Mouse (Mus musculus) monocyte, adult 5-6 weeks (primary cell): Measurements from ENCODE around the gene Ppp1r18. TPM values are rescaled to one million over a fixed set of nuclear protein-coding genes. Genes with fewer than 3 reads are reported as not detected.

Experiments
- ATAC-seq: fragments of 153-309, 156-312 bp; replicated peaks from 2 replicates; pipeline ENCODE4 v1.8.0; 2017; ENCODE audit warnings: mild to moderate bottlenecking; ENCODE audit not compliant: low TSS enrichment, insufficient number of reproducible peaks, severe bottlenecking, poor library complexity, low FRiP score
- total RNA-seq: library from RNA; stranded (forward); fragments of 200-1000, 200-491, 200-594 nt; gene quantifications from 3 replicates; pipeline ENCODE4 v1.2.3, GENCODE M21; 2017

The Ppp1r18 gene
- 65.6 to 113 TPM (median 72.3 TPM) in 3 replicates for total RNA-seq

DNA sequence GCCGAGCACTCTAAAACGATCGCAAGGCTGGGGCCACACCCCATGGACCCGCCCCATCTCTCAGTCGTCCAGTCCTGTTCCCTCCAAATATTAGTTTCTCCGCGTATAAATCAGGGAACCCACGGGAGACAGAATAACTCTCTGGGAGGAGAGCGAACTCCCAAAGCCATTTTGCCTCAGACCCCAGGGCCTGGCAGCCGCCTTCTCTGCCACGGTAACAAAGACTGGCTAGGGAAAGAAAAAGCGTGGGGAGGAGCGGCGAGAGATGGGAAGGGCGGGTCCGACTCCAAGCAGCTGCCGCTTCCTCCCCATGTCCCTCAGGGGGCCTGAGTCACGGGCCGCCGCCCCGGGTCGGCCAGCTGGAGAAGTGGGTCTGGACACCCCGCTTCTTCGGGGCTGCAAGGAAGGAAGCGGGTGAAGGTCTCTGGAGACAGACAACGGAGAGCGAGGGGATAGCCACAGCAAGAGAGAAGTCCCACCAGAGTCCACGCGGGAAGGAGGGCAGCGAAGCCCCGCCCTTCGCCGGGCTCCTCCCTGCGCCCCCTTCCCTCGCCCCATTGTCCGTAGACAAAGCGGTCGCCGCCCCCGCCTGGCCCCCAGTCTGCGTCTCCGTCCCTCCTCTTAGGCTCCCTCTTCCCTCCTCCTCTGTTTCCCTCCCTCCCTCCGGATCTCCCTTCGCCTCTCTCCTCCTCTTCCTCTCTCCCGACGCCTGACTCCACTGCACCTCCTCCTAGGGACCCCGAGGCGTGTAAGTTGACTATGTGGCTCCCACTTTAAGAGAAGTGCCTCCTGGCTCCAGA lies at the start of gene Ppp1r18:
Gene Ppp1r18, plus strand, starts transcription at position 113 of the 800 bp plus-strand sequence.
- ATAC-seq: no peak

DNA sequence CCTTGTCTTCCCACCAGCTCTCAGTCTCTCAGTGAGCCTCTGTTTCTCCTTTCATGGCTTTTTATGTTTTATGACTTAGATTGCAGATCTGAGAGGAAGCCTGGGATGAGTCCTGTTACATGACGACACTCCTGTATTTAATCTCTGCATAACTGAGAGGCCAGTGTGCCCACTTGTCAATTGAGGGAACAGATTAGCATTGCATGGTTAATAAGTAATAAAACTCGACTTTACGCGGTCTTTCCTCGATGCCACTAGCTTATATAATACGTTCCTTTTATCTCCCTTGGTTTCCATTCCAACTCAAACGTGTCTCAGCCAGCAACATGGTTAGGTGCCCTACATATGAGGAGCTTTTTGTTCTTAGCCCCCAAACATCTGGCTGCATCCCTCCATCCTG lies 49.6 kb upstream of the Ppp1r18 start:
- ATAC-seq: no peak

DNA sequence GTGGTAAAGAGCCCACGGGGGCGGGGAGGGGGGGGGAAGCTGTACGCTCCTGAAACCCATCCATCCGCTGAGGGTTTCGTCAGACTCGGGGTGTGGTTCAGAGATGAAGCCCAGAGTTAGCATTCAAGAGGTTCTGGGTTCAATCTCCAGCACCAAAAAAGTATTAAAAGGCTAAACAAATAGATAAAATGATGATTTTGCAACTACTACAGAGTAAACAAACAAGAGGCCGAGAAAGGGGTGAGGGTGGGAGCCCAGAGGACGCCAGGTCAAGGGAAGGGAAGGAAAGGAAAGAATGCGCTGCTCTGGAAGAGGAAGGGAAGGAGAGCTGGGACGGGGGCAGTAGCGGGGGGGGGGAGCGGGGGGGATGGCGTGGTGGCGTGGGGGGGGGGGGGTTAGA lies 48.7 kb upstream of the Ppp1r18 start:
- ATAC-seq: no peak

DNA sequence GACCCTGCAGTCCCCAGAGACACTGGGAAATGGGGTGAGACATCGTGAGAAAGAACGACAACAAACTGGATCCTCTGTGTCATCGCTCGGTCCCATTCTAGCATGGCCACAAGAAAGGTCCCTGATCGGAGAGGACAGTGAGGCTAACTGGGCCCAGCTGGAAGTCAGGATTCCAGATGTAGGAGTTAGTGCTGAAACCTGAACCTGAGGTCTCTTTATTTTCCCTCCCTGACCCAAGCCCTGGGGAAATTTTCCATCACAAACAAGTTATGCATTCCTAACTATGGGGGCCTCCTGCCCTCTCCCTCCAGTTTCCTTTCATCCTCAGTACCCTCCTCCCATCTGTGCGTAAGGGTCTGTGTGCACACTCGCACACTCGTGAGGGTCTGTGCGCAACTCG lies 48.2 kb upstream of the Ppp1r18 start:
- no peak for ATAC-seq

DNA sequence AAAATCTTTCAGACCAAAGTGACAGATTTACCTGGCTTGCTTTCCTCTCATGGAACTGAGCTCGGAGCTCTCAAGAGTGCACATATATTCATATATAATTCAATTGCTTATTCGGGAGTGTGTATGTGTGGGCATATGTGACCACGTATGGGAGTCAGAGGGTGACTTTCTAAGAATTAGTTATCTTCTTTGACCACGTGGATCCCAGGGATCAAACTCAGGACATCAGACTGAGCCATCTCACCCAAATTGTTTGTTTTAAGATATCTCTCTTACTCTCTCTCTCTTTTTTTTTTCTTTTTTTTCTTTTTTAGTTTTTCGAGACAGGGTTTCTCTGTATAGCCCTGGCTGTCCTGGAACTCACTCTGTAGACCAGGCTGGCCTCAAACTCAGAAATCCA lies 45.3 kb upstream of the Ppp1r18 start:
- no peak for ATAC-seq

DNA sequence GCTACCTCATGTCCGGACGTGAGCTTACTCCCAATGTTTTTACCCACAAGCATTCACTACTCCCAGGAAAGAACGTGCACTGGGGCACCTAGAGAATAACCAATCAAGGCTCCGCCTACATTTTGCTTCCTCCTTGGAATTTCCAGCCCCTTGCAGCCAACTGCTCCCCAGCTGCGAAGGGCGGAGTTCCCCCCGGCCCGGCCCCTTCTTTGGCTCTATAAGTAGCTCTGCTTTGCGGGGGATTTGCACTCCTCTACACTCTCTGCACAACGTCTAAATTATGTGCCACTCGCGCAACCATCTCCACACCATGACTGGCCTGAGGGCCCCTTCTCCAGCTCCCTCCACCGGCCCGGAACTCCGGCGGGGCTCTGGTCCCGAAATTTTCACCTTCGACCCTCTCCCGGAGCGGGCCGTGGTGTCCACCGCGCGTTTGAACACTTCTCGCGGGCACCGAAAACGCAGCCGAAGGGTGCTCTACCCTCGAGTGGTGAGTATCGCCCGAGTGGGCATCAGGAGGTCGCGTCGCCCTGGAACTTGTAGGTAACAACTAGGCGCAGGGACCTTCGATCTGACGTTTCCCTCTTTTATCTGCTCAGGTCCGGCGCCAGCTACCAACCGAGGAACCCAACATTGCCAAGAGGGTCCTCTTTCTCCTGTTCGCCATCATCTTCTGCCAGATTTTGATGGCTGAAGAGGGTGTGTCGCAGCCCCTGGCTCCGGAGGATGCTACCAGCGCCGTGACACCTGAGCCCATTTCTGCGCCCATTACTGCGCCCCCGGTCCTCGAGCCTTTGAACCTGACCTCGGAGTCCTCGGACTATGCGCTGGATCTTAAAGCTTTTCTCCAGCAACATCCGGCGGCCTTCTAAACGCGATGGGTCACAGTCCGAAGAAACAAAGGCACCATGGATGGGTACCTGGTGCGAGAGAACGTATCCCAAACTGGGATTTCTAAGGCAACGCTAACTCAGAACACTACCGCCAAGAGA lies 43.7 kb upstream of the Ppp1r18 start, which contains the start of gene Ier3:
Gene Ier3, plus strand, starts transcription at position 246 of the 992 bp plus-strand sequence.
- ATAC-seq: 0 out of 2 replicates have a peak, but pooled peaks have one; percentile 11

DNA sequence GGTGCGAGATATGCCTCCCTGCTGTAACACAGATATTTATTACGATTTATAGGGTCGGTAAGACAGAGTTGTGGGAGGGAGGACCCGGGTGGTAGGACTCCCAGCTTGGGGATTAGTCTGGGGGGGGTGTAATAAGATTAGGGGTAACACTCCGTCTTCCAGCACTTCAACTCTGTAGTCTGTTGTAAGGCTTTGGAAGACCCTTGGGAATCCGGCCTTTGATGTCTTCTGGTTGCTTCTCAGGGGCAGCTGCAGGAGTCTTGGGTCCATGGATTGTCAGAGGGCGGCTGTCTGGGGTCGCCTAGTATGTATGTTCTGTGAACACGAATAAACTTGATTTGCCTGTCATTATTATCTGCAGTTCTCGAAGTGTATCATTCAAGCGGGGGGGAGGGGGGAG lies 42.8 kb upstream of the Ppp1r18 start:
- no peak for ATAC-seq

DNA sequence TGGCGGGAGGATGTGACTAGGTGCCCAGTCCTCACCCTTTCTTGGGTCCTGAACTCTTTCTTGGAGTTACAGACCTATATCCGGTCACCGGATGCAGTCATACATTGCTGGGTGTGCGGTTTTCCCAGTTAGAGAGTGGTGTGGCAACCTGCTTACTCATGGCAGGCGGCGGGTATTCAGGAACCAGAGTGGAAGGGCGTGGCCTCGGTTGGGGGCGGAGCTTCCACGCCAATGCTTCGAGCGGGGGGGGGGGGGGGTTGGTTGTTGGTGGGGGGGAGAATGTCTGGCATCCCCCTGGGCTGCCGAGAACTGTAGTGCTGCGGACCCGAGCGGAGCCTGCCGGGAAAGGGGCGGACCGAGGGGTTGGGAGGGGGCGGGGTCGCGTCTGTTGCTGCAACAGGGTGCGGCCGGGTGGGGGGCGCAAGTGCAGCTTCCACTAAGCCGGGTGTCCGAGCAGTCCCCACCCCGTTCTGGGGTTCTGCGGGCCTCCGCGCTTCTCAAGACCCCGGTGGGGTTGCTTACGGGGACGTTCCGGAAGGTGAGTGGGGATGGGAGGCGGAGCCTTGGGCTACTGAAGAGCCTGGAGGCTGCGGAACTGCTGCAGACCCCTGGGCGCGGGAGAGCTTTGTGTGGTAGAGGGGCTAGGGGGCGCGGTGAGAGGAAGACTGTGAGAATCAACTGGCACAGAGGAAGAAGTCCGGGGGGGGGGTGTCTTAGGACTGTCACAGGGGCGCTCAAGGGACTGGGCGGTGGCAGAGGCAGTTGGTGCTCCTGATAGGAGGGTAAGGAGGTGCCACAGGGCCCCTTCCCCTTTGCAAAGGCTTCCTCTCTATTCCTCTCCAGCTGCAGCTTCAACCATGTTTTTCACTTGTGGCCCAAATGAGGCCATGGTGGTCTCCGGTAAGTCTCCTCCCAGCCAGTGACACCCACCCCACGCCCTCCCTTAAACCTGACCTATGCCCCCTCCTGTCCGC lies 42.1 kb upstream of the Ppp1r18 start, which contains the start of gene Flot1:
Gene Flot1, plus strand, starts transcription at position 267 of the 974 bp plus-strand sequence.
- peak; percentile 87 for ATAC-seq

DNA sequence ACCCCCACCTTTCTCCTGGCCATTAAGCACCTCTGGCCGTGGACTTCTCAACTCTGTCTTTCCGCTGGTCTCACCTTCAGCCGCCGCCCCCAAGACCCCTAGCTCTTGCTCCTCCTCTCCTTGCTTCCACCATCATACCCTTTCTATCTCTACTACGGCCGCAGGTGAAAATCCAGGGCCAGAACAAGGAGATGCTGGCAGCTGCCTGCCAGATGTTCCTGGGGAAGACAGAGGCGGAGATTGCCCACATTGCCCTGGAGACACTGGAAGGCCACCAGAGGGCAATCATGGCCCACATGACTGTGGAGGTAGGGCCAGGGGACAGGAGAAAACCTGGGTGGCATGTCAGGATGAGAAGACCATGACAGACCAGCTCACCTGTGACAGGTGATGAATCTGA lies 41.0 kb upstream of the Ppp1r18 start:
- ATAC-seq: no peak

DNA sequence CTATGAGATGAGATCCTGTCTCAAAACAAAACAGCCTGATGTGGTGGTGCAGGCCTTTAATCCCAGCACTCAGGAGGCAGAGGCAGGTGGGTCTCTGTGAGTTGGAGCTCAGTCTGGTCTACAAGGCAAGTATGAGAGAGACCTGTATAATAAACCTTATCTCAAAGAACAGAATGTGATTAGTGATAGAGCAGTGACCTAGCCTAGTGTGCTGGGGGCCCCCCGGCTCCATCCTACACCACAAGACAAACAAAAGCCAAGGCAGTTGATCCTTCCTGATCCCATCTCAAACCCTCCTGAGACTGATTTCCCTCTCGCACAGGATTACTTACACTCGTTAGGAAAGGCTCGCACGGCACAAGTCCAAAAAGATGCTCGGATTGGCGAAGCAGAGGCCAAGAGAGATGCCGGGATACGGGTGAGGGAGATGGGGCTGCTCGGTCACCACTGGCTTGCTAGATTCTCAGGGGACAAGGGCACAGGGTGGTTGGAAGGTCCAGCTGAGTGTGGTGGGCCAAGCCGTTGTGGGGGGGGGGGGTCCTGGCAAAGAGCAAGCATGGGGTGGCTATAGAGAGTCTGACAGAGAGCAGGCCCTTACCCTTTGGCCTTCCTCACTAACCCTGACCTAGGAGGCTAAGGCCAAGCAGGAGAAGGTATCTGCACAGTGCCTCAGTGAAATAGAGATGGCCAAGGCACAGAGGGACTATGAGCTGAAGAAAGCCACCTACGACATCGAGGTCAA lies 40.1 kb upstream of the Ppp1r18 start:
- no peak for ATAC-seq

DNA sequence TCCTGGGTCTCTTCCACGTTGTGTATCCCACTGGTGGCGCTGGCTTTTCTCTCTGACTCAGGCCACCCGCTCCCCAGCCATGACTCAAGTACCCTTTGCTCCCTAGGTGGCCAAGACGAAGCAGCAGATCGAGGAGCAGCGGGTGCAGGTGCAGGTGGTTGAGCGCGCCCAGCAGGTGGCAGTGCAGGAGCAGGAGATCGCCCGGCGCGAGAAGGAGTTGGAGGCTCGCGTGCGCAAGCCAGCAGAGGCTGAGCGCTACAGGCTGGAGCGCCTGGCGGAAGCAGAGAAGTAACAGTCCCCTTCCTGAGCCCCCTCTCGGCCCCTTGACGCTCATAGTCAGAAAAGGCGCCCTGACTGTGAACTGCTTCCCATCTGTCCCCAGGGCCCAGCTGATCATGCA lies 35.7 kb upstream of the Ppp1r18 start:
- ATAC-seq: peak; percentile 88

DNA sequence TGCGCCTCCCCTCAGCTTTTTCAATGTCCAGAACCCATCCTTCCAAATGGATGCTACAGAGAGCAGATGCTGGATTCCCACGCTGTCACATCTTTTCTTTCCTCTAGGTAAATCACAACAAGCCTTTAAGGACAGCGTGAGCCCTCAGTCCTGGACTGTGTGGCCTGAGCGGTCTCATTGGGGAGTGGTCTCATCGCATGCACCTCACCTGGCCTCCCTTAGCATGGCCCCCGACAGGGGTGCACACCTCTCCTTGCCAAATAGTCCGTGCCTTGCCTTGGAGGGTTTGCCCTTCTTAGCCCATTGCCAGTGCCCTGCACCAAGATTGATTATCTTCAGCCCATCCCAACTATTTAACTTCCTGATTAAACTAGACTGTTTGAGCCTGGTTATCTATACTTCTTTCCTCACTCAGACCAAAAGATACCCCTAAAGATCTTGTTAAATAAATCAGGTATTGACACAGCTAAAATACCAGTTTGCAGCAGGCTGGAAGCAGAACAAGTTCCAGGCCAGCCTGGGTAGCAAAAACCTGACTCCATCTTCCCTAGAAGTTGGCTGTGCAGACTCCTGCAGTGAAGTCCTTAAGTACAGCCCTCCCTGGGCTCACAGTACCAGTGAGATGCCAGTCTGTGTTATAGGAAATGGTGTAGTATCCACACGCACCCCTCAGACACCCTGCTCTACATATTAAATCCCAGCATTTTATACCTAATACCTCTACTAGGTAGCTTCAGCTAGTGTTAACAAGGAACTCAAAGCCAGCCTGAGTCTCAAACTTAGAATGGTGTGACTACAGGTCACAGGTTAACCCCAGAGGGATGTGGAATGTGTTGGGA lies 32.8 kb upstream of the Ppp1r18 start:
- no peak for ATAC-seq

DNA sequence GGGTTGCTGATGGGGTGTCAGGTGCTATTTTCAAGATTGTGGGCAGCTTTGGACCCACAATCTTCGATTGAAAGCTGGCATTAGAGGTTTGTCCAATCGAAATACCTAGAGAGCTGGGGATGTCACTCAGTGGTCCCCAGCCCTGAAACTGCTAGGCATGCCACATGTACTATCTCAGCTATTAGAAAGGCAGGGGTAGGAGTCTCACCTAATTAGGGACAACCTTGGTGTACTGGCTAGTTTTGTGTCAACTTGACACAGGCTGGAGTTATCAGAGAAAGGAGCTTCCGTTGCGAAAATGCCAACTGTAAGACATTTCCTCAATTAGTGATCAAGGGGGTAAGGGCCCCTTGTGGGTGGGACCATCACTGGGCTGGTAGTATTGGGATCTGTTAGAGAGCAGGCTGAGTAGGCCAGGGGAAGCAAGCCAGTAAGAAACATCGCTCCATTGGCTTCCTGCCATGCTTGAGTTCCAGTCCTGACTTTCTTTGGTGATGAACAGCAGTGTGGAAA lies 32.1 kb upstream of the Ppp1r18 start:
- no peak for ATAC-seq

DNA sequence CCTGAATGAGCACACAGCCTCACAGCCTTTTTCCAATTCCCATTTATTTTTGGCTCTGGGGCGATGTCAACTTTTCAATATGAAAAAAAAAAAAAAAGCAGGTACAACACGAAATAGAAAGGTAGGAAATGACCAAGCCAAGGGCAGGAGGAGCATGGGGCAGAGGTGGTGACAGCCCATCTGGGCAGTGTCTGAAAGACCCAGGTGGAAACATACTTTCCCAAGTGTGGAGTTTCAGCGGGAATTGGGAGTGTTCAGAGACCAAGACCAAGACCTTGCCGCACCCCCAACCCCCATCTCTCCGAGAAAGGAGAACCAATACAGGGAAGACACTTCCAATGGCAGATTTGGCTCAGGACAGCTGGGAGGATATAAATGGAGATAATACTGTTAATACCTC lies 31.5 kb upstream of the Ppp1r18 start:
- ATAC-seq: no peak

DNA sequence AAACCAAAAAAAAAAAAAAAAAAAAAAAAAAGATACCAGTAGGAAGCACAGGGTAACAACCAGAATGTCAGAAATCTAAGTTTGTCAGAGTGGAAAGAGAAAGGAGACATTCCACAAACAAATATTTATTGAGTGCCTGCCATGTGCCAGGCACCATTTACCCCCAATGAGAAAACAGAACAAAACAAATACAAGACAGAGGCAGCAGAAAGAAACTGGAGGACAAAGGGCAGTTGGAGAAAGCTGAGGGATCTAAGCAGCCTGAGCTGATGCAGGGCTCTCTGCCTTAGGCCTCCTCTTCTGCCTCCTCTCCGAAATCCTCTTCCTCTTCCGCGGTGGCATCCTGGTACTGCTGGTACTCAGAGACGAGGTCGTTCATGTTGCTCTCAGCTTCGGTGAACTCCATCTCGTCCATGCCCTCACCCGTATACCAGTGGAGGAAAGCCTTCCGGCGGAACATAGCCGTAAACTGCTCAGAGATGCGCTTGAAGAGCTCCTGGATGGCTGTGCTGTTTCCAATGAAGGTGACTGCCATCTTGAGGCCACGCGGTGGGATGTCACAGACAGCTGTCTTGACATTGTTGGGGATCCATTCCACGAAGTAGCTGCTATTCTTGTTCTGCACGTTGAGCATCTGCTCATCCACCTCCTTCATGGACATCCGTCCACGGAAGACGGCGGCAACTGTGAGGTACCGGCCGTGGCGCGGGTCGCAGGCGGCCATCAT lies 30.5 kb upstream of the Ppp1r18 start:
- no peak for ATAC-seq
